Comparison of ENCODE assay signal across 15 mouse cellular contexts in the genomic region with DNA sequence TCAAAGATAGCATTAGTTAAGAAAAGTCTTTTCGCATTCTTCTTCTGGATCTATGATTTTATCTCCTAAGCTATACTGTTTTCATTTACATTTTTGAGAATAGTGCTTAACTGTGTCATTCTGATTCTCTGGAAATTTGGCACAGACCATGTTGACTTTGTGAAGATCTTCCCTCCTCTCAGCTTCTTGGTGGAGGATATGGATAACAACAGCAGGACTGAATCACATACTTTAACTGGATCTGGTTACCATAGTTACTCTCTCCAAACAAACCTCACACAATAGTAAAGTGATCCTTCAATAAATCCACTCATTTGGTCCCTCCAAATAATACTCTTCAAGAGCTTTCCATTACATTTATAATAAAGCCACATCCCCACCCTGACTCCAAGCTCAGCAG.
"Had no signal": no experiment of that assay in that cellular context is flagged by ENCODE, and none has a peak within 500 bp of the region (broad histone marks: within the 10 kb centered on the region; RNA-seq: fewer than 3 reads in every experiment).

No protein-coding gene starts in this region.

- DNase-seq: kidney, adult 18-20 months; kidney, adult 9 months; kidney, postnatal 25 days; liver, postnatal 0 days; lung, embryonic 14.5 days; thymus, adult 18-20 months; thymus, postnatal 36 days had no signal

- H3K9me3 ChIP-seq: limb, embryonic 15.5 days; megakaryocyte, embryonic 14.5 days; midbrain, embryonic 13.5 days had no signal

- ATAC-seq: intestine, embryonic 16.5 days; liver, postnatal 0 days; lung, postnatal 0 days; midbrain, embryonic 13.5 days had no signal

- H3K4me1 ChIP-seq: limb, embryonic 15.5 days; megakaryocyte, embryonic 14.5 days; midbrain, embryonic 13.5 days had no signal

- H3K4me3 ChIP-seq: limb, embryonic 15.5 days; megakaryocyte, embryonic 14.5 days; midbrain, embryonic 13.5 days had no signal

- H3K9ac ChIP-seq: limb, embryonic 15.5 days; liver, embryonic 14.5 days; liver, postnatal 0 days; lung, embryonic 14.5 days; midbrain, embryonic 13.5 days had no signal

- H3K27me3 ChIP-seq: limb, embryonic 15.5 days; megakaryocyte, embryonic 14.5 days; midbrain, embryonic 13.5 days had no signal

- H3K36me3 ChIP-seq: limb, embryonic 15.5 days; midbrain, embryonic 13.5 days had no signal

- H3K4me2 ChIP-seq: limb, embryonic 15.5 days; liver, embryonic 11.5 days; lung, embryonic 14.5 days; midbrain, embryonic 13.5 days had no signal

- H3K27ac ChIP-seq: limb, embryonic 15.5 days; liver, embryonic 14.5 days; macrophage; midbrain, embryonic 13.5 days had no signal
